Mouse (Mus musculus) megakaryocyte, embryonic 14.5 days (primary cell): ENCODE measurements around the gene Kcnmb2.

ENCODE experiments used
- FLI1 ChIP-seq: IDR thresholded peaks from 2 replicates; pipeline ENCODE4 v1.6.1; 2012; ENCODE audit warnings: low read length, inconsistent platforms, mixed read lengths
- GATA1 ChIP-seq: IDR thresholded peaks from 3 replicates; pipeline ENCODE4 v1.6.1; 2012; ENCODE audit warnings: mixed read lengths, low read length, inconsistent platforms, borderline replicate concordance

DNA sequence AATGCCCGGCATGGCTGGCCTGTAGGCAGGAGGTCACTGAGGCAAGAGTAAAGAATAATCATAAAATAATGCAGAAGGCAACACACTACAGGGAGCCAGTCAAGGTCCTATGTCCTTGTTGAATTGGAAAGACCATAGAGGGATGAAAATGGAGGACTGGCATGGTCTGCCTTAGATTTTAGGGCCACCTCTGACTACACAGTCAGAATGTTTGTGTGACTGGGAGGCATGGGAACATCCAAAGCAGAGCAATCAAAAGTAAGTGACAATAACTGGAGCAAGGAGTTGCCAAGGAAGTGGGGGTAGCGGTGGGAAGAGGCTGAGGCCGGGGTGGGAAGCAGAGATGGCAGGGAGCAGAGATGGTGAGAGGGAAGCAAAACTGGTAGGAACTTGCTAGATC, 60.8 kb downstream of the Kcnmb2 start:
- TF ChIP-seq GATA1 (no peak), FLI1 (no peak)
